Comparison of ENCODE assay signal across 8 mouse cellular contexts in the genomic region with DNA sequence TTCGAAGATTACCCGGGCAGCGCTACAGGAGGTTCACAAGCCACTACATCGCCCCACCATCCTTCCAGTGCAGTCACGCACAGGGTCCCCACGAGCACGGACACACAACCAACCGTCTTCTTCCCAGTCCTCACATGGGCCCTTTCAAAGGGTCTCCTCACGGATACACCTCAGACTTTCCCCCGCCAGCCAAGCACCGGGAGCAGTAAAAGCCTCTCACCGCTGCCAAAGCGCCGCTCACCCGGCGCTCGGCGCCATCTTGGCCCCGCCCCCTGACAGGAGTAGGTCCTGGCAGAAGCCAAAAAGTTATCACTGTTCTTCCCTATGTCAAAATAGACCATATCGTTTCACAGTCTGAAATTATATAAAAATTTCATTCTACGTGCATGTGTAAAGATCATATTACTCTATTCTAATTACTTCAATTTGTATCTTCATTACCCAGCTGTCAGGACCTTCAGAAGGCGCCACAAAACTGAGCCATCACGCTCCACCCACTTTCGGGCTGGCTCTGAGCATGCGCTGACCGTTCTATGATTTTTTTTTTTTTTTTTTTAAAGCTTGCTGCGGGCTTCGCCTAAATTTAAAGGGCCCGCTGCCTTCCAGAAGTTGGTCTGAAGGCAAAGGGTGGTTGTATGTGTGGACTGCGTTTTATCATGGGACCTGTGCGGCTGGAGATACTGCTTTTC. TPM values are rescaled to one million over a fixed set of nuclear protein-coding genes. Genes with fewer than 3 reads are reported as not detected.
A peak's percentile ranks its signal among the peaks of the same experiment; 100 is the strongest.
DNase-seq lines count a peak whose midpoint lies in the region.

A gene (minus strand): TSS at position 502 of the 689 bp plus-strand sequence.
A gene (plus strand): TSS at position 536 of the 689 bp plus-strand sequence.

- H3K9me3 ChIP-seq in megakaryocyte, embryonic 14.5 days, result no peaks in the 10 kb centered on the region

- DNase-seq in adrenal gland, adult (ENCODE audit: inconsistent age in 2 of 2, low spot score in 1 of 2), result peak; percentile 87 to 96
- DNase-seq in embryo, embryonic 10 days (ENCODE audit: low spot score), result peak; percentile 91
- peak; percentile 84 for DNase-seq in gastrocnemius, postnatal 10 days
- peak; percentile 97 for DNase-seq in induced T-regulatory cell, adult 2 months (ENCODE audit: low read depth)
- DNase-seq in left cerebral cortex, adult 8-10 months (ENCODE audit: low spot score in 2 of 2), result peak; percentile 59 to 73
- DNase-seq in right cerebral cortex, adult 2 months (ENCODE audit: low spot score in 2 of 2), result peak; percentile 78 to 84
- DNase-seq in urinary bladder, postnatal 10 days (ENCODE audit: low spot score), result peak; percentile 32

- no peaks in the 10 kb centered on the region for H3K27me3 ChIP-seq in megakaryocyte, embryonic 14.5 days (replicated peaks)

- H3K4me3 ChIP-seq in megakaryocyte, embryonic 14.5 days (replicated peaks), result peak within 1 kb of the TSS; percentile 99

- H3K4me1 ChIP-seq in megakaryocyte, embryonic 14.5 days, result peaks cover 24% of the 10 kb centered on the region

- H3K36me3 ChIP-seq in megakaryocyte, embryonic 14.5 days (replicated peaks; ENCODE audit: low read length), result peaks cover 50% of the 10 kb centered on the region

RNA-seq across cellular contexts. Expression of the first gene that starts in this region (rescaled TPM):
- total RNA-seq in gastrocnemius, postnatal 10 days (2021), result 10 to 100 TPM; 25.4 to 25.7 TPM
- total RNA-seq in left cerebral cortex, adult 8-10 months (2022), result 10 to 100 TPM; 34.6 to 42.1 (median 38.8) TPM
- 21.9 and 50.3 TPM in 2 replicates for polyA plus RNA-seq in megakaryocyte, embryonic 14.5 days (2012; ENCODE audit: insufficient read depth, low replicate concordance)

RNA-seq across cellular contexts. Expression of the second gene that starts in this region (rescaled TPM):
- total RNA-seq in gastrocnemius, postnatal 10 days (2021), result 10 to 100 TPM in 1 of 2 experiments, 1 to 10 TPM in 1; 8.9 to 11.8 TPM
- 10 to 100 TPM; 11.7 to 14.7 (median 12.5) TPM for total RNA-seq in left cerebral cortex, adult 8-10 months (2022)
- polyA plus RNA-seq in megakaryocyte, embryonic 14.5 days (2012; ENCODE audit: insufficient read depth, low replicate concordance), result 1.8 and 2.1 TPM in 2 replicates

Comparison
In these comparisons a context has a peak if more than half of its experiments do, and no peak if none do; other contexts are left out.
1. Peak in every context shown above with its lines: DNase-seq and H3K4me3 ChIP-seq.
2. DNase-seq: peak in every context shown above with its lines; median percentile 97 in induced T-regulatory cell, adult 2 months; 92 in adrenal gland, adult; 91 in embryo, embryonic 10 days; 84 in gastrocnemius, postnatal 10 days; 81 in right cerebral cortex, adult 2 months; 66 in left cerebral cortex, adult 8-10 months; 32 in urinary bladder, postnatal 10 days.